Mouse (Mus musculus) hindbrain, embryonic 10.5 days (tissue): ENCODE measurements around the gene Gm28051. TPM values are rescaled to one million over a fixed set of nuclear protein-coding genes. Genes with fewer than 3 reads are reported as not detected.

Experiments
- DNase-seq: peaks from one replicate; pipeline ENCODE4 v3.0.0-alpha.2; 2017; ENCODE audit warnings: low spot score
- H3K27ac ChIP-seq: fragments of 300-500 bp; sonication (generic); 2 replicates; pipeline ENCODE4 v1.5.1; 2016; ENCODE audit warnings: mild to moderate bottlenecking, moderate library complexity
- H3K27me3 ChIP-seq: fragments of 300-500 bp; sonication (generic); 2 replicates; pipeline ENCODE4 v1.6.1; 2016; ENCODE audit warnings: mild to moderate bottlenecking; ENCODE audit not compliant: poor library complexity, insufficient read depth, severe bottlenecking
- H3K36me3 ChIP-seq: fragments of 300-500 bp; sonication (generic); 2 replicates; pipeline ENCODE4 v1.6.1; 2016; ENCODE audit warnings: mild to moderate bottlenecking, moderate library complexity
- H3K4me1 ChIP-seq: fragments of 300-500 bp; sonication (generic); replicated peaks from 2 replicates; pipeline ENCODE4 v1.6.1; 2016; ENCODE audit warnings: mild to moderate bottlenecking
- H3K4me3 ChIP-seq: fragments of 300-500 bp; sonication (generic); 2 replicates; pipeline ENCODE4 v1.5.1; 2016; ENCODE audit warnings: mild to moderate bottlenecking, moderate library complexity
- H3K9me3 ChIP-seq: fragments of 300-500 bp; sonication (generic); 2 replicates; pipeline ENCODE4 v1.6.1; 2016; ENCODE audit warnings: mild to moderate bottlenecking, moderate library complexity
- WGBS: fragments of 180-500 bp; shearing (Covaris S2); methylation state at CpG from one replicate; pipeline ENCODE4 v1.1.7; 2016; 5-methylcytosine and 5-hydroxymethylcytosine counted together
- polyA plus RNA-seq: library from polyadenylated mRNA; unstranded; fragments of >200 nt; fragmentation: Nextera tagmentation; extraction: Ambion mirVana; gene quantifications from 2 replicates; pipeline ENCODE4 v1.2.1, GENCODE M21; 2016

Gene Gm28051
- polyA plus RNA-seq, 1 experiment from 2014 or later = not detected

- Histone ChIP-seq H3K4me3 (no peak overlapping the region), H3K27me3 (no peaks in the 10 kb centered on the region), H3K4me1 (peaks cover 14% of the 10 kb centered on the region), H3K36me3 (no peaks in the 10 kb centered on the region), H3K27ac (no peak overlapping the region), H3K9me3 (no peaks in the 10 kb centered on the region)
- DNase-seq = peak; percentile 2
- WGBS = 79% methylated on average over 20 of the region's 20 CpGs
Observed at GRCm38 (mm10) chr12:102713153-102713865, 44.3 kb downstream of the Gm28051 start.

DNA sequence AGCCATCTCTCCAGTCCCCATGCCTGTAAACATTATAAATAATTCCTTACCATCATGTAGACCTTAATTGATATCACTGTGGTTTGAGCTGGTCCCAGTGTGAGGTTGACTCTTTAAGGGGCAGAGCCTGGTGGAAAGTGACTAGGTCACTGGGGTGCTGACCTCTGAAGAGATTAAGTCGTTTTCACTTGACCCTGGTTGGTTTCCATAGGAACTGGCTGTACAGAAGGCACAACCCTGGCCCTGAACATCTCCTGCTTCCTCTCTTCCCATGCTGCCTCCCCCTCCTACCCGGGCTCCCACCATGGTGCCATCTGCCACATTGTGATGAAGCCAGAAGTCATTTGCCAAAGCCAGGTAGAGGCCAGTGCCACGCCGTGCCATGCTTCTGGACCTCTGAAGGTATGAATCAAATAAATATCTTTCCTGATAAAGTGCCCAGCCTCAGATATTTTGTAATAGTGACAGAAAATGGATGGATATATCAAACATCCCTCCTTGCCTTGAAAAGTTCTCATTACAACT, 46.7 kb downstream of the Gm28051 start:
- H3K9me3 ChIP-seq = no peaks in the 10 kb centered on the region
- peaks cover 24% of the 10 kb centered on the region for H3K4me1 ChIP-seq
- DNase-seq = peak; percentile 3
- peaks cover 18% of the 10 kb centered on the region; the same call in 1 of the 2 replicates for H3K27me3 ChIP-seq
- no peak overlapping the region for H3K27ac ChIP-seq
- no peaks in the 10 kb centered on the region for H3K36me3 ChIP-seq
- no peak overlapping the region for H3K4me3 ChIP-seq
- 58% methylated on average over 4 of the region's 4 CpGs for WGBS

- Histone ChIP-seq H3K9me3 (no peaks in the 10 kb centered on the region), H3K27ac (no peak overlapping the region), H3K27me3 (peaks cover 18% of the 10 kb centered on the region; the same call in 1 of the 2 replicates), H3K4me1 (peaks cover 34% of the 10 kb centered on the region), H3K36me3 (no peaks in the 10 kb centered on the region), H3K4me3 (no peak overlapping the region)
- 94% methylated on average over 5 of the region's 5 CpGs for WGBS
- peak; percentile 1 for DNase-seq
Observed at GRCm38 (mm10) chr12:102709896-102710295, 47.7 kb downstream of the Gm28051 start.

DNA sequence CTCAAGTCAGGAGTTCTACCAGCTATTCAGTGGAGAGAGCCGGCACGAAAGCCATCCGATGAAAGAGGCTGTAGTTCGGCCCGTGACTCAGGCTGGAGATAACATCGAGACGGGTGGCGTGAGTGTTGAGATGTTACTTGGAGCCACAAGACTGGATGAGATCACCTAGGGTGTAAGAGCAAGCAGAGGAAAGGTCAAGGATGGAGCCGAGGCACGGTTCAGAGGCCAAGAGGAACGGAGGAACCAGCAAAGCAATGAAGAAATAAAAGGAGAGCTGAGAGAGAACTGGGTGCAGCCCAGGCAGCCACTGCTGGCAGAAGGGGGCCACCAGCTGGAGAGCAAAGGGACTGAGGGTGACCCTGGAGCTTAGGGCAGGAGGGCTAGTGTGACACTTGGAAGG, 49.3 kb downstream of the Gm28051 start:
- no peak overlapping the region for H3K4me3 ChIP-seq
- H3K36me3 ChIP-seq = no peaks in the 10 kb centered on the region
- peaks cover 48% of the 10 kb centered on the region for H3K4me1 ChIP-seq
- H3K27ac ChIP-seq = no peak overlapping the region
- peaks cover 22% of the 10 kb centered on the region; the same call in 1 of the 2 replicates for H3K27me3 ChIP-seq
- no peak for DNase-seq
- 77% methylated on average over 11 of the region's 11 CpGs for WGBS
- no peaks in the 10 kb centered on the region for H3K9me3 ChIP-seq

GRCm38 (mm10) chr12:102706833-102707463, 50.6 kb downstream of the Gm28051 start:
- peaks cover 61% of the 10 kb centered on the region for H3K4me1 ChIP-seq
- no peaks in the 10 kb centered on the region for H3K9me3 ChIP-seq
- DNase-seq = no peak
- no peaks in the 10 kb centered on the region for H3K36me3 ChIP-seq
- WGBS = 86% methylated on average over 10 of the region's 10 CpGs
- no peak overlapping the region for H3K27ac ChIP-seq
- H3K4me3 ChIP-seq = no peak overlapping the region
- peaks cover 22% of the 10 kb centered on the region; the same call in 1 of the 2 replicates for H3K27me3 ChIP-seq

DNA sequence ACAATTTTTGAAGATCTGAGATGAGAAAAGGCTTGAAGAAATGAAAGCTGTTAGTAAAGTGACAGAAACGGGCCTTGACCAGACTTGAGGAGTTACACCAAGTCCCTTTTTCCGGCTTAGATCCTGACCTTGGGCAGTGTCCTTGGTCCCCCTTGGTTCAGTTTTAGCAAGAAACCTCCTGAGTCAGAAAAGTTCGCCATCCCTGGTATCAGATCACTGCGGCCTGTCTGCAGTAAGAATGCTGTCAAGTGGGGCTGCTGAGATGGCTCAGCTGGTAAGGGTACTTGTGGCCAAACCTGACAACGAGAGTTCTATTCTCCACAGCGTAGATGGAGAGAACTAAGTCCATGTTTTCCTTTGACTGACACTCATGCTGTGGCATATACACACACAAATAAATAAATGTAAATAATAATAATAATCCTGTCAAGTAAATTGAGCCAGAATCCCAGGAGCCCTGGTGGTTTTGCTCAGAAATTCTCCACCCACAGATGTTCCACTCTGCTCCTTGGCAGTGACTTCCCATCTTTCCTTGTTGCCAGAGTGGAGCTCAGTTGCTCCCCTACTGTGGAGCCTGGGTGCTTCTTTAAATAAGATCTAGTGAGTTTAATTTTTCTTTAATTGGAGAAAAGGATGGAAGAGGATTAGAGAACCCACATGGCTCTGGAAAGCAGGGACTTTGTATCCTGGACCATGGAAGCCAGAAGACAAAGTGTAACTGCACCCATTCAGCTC, 51.5 kb downstream of the Gm28051 start:
- H3K4me3 ChIP-seq = peak overlapping the region; percentile 84
- H3K27ac ChIP-seq = no peak overlapping the region
- 0 out of 2 replicates have a peak, but pooled peaks cover under 1% of the 10 kb centered on the region for H3K36me3 ChIP-seq
- DNase-seq = no peak
- peaks cover 63% of the 10 kb centered on the region for H3K4me1 ChIP-seq
- H3K27me3 ChIP-seq = peaks cover 22% of the 10 kb centered on the region; the same call in 1 of the 2 replicates
- 79% methylated on average over 6 of the region's 6 CpGs for WGBS
- no peaks in the 10 kb centered on the region for H3K9me3 ChIP-seq

GRCm38 (mm10) chr12:102705216-102705871, 52.2 kb downstream of the Gm28051 start:
- WGBS = 3% methylated on average over 45 of the region's 45 CpGs
- Histone ChIP-seq H3K27ac (peak overlapping the region; percentile 93), H3K9me3 (no peaks in the 10 kb centered on the region), H3K4me1 (peaks cover 63% of the 10 kb centered on the region), H3K4me3 (peak overlapping the region; percentile 84), H3K27me3 (peaks cover 22% of the 10 kb centered on the region; the same call in 1 of the 2 replicates), H3K36me3 (0 out of 2 replicates have a peak, but pooled peaks cover 4% of the 10 kb centered on the region)
- peak; percentile 82 for DNase-seq

DNA sequence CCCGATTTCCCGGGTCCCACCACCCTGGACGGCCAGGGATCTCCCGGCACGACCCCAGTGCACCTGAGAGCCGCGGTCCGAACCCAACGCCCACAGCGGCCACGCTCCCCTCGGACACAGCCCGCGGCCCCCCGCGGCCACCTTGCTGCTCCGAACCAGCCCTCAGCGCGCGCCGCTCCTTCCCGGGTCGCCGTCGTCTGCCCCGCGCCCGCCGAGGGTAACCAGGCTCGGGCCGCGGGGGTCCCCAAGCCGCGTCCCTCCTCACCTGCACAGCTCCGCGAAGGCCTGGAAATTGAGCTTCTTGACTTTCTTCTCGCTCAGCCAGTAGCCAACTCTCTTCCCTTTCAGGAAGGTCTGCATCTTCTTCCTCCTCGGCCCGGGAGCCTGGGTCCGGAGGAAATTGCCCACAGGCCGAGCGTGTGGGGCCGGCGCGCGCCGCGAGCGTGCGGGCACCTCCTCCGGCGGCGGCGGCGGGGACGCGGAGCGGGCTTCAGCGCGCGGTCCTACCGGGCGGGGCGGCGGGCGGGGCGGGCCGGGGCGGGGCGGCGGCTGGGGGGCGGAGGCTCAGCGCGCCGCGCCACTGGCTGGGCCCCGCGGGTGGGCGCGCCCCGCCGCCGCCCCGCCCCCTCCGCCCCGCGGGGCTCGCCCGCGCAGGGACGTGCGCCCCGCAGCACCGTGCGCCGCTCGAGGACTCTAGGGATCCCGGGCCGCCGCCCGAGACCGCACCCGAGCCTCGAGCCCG, 52.9 kb downstream of the Gm28051 start, which contains the start of gene Itpk1:
Itpk1 (minus strand) TSS at position 474 of the 742 bp plus-strand sequence.
- Histone ChIP-seq H3K4me3 (peak within 1 kb of the TSS; percentile 84), H3K27ac (peak within 1 kb of the TSS; percentile 93), H3K4me1 (peaks cover 68% of the 10 kb centered on the region), H3K9me3 (no peaks in the 10 kb centered on the region), H3K27me3 (peaks cover 22% of the 10 kb centered on the region; the same call in 1 of the 2 replicates), H3K36me3 (0 out of 2 replicates have a peak, but pooled peaks cover 4% of the 10 kb centered on the region)
- 1% methylated on average over 100 of the region's 105 CpGs for WGBS
- DNase-seq = peak; percentile 64

GRCm38 (mm10) chr12:102703921-102704408, 53.6 kb downstream of the Gm28051 start:
- Histone ChIP-seq H3K27ac (peak overlapping the region; percentile 93), H3K4me1 (peaks cover 75% of the 10 kb centered on the region), H3K36me3 (0 out of 2 replicates have a peak, but pooled peaks cover 4% of the 10 kb centered on the region), H3K4me3 (peak overlapping the region; percentile 84), H3K27me3 (peaks cover 22% of the 10 kb centered on the region; the same call in 1 of the 2 replicates), H3K9me3 (no peaks in the 10 kb centered on the region)
- peak; percentile 27 for DNase-seq
- 6% methylated on average over 17 of the region's 17 CpGs for WGBS

DNA sequence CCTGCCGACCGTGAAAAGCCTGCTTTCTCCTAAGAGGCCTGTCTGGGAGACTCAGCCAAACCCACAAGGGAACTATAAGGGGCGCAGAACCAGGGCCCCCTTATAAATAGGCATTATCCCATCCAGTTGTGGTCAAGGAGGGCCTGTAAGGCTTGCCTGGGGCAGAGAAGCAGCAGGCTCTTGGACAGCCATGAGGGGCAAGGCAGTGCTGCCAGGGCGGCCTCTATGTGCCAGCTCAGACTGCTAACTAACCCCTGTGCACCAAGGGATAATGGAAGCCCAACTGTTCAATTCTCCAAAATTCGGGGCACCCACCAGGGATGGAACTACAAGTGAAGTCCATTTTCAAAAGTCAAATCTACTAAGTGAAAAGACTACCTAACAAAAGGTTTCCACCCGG, 54.1 kb downstream of the Gm28051 start:
- WGBS = 39% methylated on average over 6 of the region's 6 CpGs
- peak overlapping the region; percentile 93 for H3K27ac ChIP-seq
- no peaks in the 10 kb centered on the region for H3K9me3 ChIP-seq
- no peak for DNase-seq
- 0 out of 2 replicates have a peak, but pooled peaks cover 4% of the 10 kb centered on the region for H3K36me3 ChIP-seq
- H3K4me3 ChIP-seq = peak overlapping the region; percentile 84
- H3K27me3 ChIP-seq = peaks cover 22% of the 10 kb centered on the region; the same call in 1 of the 2 replicates
- H3K4me1 ChIP-seq = peaks cover 80% of the 10 kb centered on the region

DNA sequence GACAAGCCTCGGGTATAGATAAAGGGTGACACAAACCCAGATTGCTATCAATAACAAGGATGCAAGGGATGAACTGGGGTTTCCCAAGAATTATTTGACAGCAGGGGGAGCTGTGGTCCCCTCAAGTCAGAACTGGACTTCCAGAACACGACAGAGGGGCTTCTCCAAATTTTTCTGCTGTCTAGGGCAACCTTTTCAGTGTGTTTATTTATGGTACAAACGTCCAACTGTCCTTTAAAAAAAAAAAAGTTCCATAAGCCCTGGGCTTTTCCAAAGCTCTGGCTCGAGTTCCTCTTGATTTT, 54.5 kb downstream of the Gm28051 start:
- Histone ChIP-seq H3K36me3 (0 out of 2 replicates have a peak, but pooled peaks cover 4% of the 10 kb centered on the region), H3K4me3 (peak overlapping the region; percentile 84), H3K27ac (peak overlapping the region; percentile 93), H3K27me3 (peaks cover 22% of the 10 kb centered on the region; the same call in 1 of the 2 replicates), H3K4me1 (peaks cover 80% of the 10 kb centered on the region), H3K9me3 (no peaks in the 10 kb centered on the region)
- no peak for DNase-seq
- WGBS = 6% methylated on average over 4 of the region's 4 CpGs
